In genomic region chr4:120849451-120849850, GRCm38 (mm10) we compare ENCODE assay signal across 12 mouse cellular contexts.
"Had no signal": no experiment of that assay in that cellular context is flagged by ENCODE, and none has a peak within 500 bp of the region (broad histone marks: within the 10 kb centered on the region; RNA-seq: fewer than 3 reads in every experiment).

No protein-coding gene starts in this region.

- DNase-seq: kidney, postnatal 10 days; liver; liver, embryonic 13.5 days; liver, postnatal 0 days; lung, postnatal 14 days had no signal

- H3K4me1 ChIP-seq: limb, embryonic 12.5 days; lung, embryonic 15.5 days had no signal

- H3K9me3 ChIP-seq: liver, embryonic 13.5 days; lung, embryonic 15.5 days had no signal

- H3K9ac ChIP-seq: limb, embryonic 12.5 days; liver, embryonic 13.5 days; liver, postnatal 0 days; lung, embryonic 15.5 days had no signal

- ATAC-seq: liver, postnatal 0 days had no signal

- H3K36me3 ChIP-seq: limb, embryonic 12.5 days; liver, embryonic 13.5 days; lung, embryonic 15.5 days had no signal

- H3K27ac ChIP-seq: layer of hippocampus, adult 2 months; limb, embryonic 12.5 days; liver, embryonic 13.5 days; lung, embryonic 15.5 days; macrophage; stomach, postnatal 0 days had no signal

- H3K4me3 ChIP-seq: layer of hippocampus, adult 2 months; limb, embryonic 12.5 days; liver, embryonic 13.5 days; lung, embryonic 15.5 days; megakaryocyte, embryonic 14.5 days had no signal

- H3K4me2 ChIP-seq: limb, embryonic 12.5 days; liver, embryonic 13.5 days; lung, embryonic 15.5 days; midbrain, embryonic 11.5 days had no signal
